ENCODE assay signal across 18 mouse cellular contexts in the genomic region with DNA sequence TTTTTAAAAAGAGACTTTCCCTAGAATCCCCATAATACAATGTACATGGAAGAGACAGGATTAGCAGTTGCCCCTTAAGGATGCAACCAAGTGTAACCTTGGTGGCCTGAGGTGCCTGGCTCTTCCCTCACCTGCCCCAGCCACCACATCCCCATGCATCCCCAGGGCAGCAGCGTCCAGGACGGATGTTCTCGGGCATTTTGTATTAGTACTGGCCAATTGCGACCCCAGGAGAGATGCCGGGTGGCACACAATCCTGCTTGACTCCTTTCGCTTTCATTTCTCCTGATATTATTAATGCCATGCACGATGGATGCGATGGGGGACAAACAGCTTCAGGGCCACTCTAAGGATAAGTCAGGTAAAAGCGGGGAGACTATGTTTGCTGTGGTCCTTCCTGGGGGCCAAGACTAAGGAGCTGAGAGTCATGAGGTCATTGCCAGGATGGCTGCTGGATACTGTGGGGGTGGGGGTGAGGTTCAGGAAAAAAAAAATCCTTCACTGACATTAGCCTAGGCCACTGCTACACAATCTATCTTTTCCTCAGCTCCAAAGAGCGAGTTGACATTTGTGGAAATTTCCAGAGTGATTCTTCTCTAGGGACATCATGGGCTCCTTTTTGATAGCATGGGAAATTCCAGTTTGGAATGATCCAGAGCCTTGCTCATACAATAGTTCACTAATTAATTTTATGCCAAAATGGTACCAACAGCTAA. TPM values are rescaled to one million over a fixed set of nuclear protein-coding genes. Genes with fewer than 3 reads are reported as not detected.
A peak's percentile ranks its signal among the peaks of the same experiment; 100 is the strongest.
DNase-seq lines count a peak whose midpoint lies in the region; ATAC-seq lines count a peak whose summit lies in the region.
"Had no signal": no experiment of that assay in that cellular context is flagged by ENCODE, and none has a peak within 500 bp of the region (broad histone marks: within the 10 kb centered on the region; RNA-seq: fewer than 3 reads in every experiment).

No protein-coding gene starts in this region.

- H3K36me3 ChIP-seq in heart, embryonic 15.5 days: no peaks in the 10 kb centered on the region
- no peaks in the 10 kb centered on the region for H3K36me3 ChIP-seq in midbrain, embryonic 11.5 days (ENCODE audit: control insufficient read depth, insufficient read depth, low read length)
- H3K36me3 ChIP-seq in midbrain, embryonic 16.5 days (ENCODE audit: control insufficient read depth, insufficient read depth, low read length): no peaks in the 10 kb centered on the region
- no peaks in the 10 kb centered on the region for H3K36me3 ChIP-seq in stomach, embryonic 16.5 days (ENCODE audit: control insufficient read depth, insufficient read depth, low read length)
- H3K36me3 ChIP-seq: G1E; hindbrain, embryonic 10.5 days had no signal

- peak overlapping the region; percentile 23 for H3K4me3 ChIP-seq in heart, embryonic 15.5 days
- no peak overlapping the region for H3K4me3 ChIP-seq in midbrain, embryonic 11.5 days (ENCODE audit: low read depth, low read length)
- H3K4me3 ChIP-seq in midbrain, embryonic 16.5 days (ENCODE audit: low read depth, low read length): no peak overlapping the region
- 0 out of 2 replicates have a peak overlapping the region, but pooled peaks have one; percentile 16 for H3K4me3 ChIP-seq in stomach, embryonic 16.5 days (replicated peaks; ENCODE audit: low read length)
- H3K4me3 ChIP-seq: erythroblast, embryonic 14.5 days; hindbrain, embryonic 10.5 days had no signal

- H3K27me3 ChIP-seq in heart, embryonic 15.5 days: no peaks in the 10 kb centered on the region
- H3K27me3 ChIP-seq in midbrain, embryonic 11.5 days (ENCODE audit: control insufficient read depth, insufficient read depth, low read length): no peaks in the 10 kb centered on the region
- no peaks in the 10 kb centered on the region for H3K27me3 ChIP-seq in midbrain, embryonic 16.5 days (ENCODE audit: control insufficient read depth, insufficient read depth, low read depth, low read length)
- no peaks in the 10 kb centered on the region for H3K27me3 ChIP-seq in stomach, embryonic 16.5 days (ENCODE audit: control insufficient read depth, insufficient read depth, low read length)

- DNase-seq in heart, postnatal 14 days: no peak
- DNase-seq in kidney, postnatal 25 days: peak; percentile 20 to 51
- DNase-seq in kidney, adult 18-20 months: no peak
- DNase-seq in midbrain, embryonic 11.5 days (ENCODE audit: low spot score, missing footprints): peak; percentile 51
- DNase-seq in embryo, embryonic 11 days: no peak
- DNase-seq: cerebellum, adult 18-20 months; forebrain, postnatal 0 days; layer of hippocampus, adult 9-11 months; left cerebral cortex, postnatal 4 days; right cerebral cortex, postnatal 14 days; thymus, postnatal 36 days had no signal

- WGBS in heart, embryonic 15.5 days: 93% methylated on average over 10 of the region's 10 CpGs
- 93% methylated on average over 10 of the region's 10 CpGs for WGBS in midbrain, embryonic 11.5 days
- 91% methylated on average over 10 of the region's 10 CpGs for WGBS in midbrain, embryonic 16.5 days
- WGBS in stomach, embryonic 16.5 days: 84% methylated on average over 10 of the region's 10 CpGs

- H3K4me1 ChIP-seq in heart, embryonic 15.5 days (replicated peaks): peaks cover 38% of the 10 kb centered on the region
- H3K4me1 ChIP-seq in midbrain, embryonic 11.5 days (ENCODE audit: control insufficient read depth, insufficient read depth, low read length): no peaks in the 10 kb centered on the region
- H3K4me1 ChIP-seq in midbrain, embryonic 16.5 days (ENCODE audit: control insufficient read depth, insufficient read depth, low read length): peaks cover 5% of the 10 kb centered on the region
- H3K4me1 ChIP-seq in stomach, embryonic 16.5 days (ENCODE audit: control insufficient read depth, insufficient read depth, low read length): peaks cover 6% of the 10 kb centered on the region

- H3K27ac ChIP-seq in heart, embryonic 15.5 days: no peak overlapping the region
- H3K27ac ChIP-seq in midbrain, embryonic 11.5 days (ENCODE audit: low read depth, low read length): no peak overlapping the region
- no peak overlapping the region for H3K27ac ChIP-seq in midbrain, embryonic 16.5 days (ENCODE audit: low read length)
- H3K27ac ChIP-seq in stomach, embryonic 16.5 days (ENCODE audit: low read length): no peak overlapping the region
- H3K27ac ChIP-seq: hindbrain, embryonic 10.5 days had no signal

- peak overlapping the region; percentile 35; the same call in 1 of the 2 replicates for H3K4me2 ChIP-seq in heart, embryonic 15.5 days
- H3K4me2 ChIP-seq in midbrain, embryonic 11.5 days: no peak overlapping the region
- H3K4me2 ChIP-seq in midbrain, embryonic 16.5 days (ENCODE audit: low read length): no peak overlapping the region
- H3K4me2 ChIP-seq in stomach, embryonic 16.5 days (ENCODE audit: low read depth, low read length): no peak overlapping the region; the same call in 1 of the 2 replicates

- 0 out of 2 replicates have a peak overlapping the region, but pooled peaks have one; percentile 22 for H3K9ac ChIP-seq in heart, embryonic 15.5 days
- no peak overlapping the region for H3K9ac ChIP-seq in midbrain, embryonic 11.5 days (ENCODE audit: low read length)
- H3K9ac ChIP-seq in midbrain, embryonic 16.5 days (ENCODE audit: low read depth, low read length): no peak overlapping the region
- no peak overlapping the region for H3K9ac ChIP-seq in stomach, embryonic 16.5 days (ENCODE audit: low read length)
- H3K9ac ChIP-seq: forebrain, postnatal 0 days had no signal

- H3K9me3 ChIP-seq in heart, embryonic 15.5 days (replicated peaks): no peaks in the 10 kb centered on the region
- H3K9me3 ChIP-seq in midbrain, embryonic 11.5 days (ENCODE audit: control insufficient read depth, low read length): no peaks in the 10 kb centered on the region
- no peaks in the 10 kb centered on the region for H3K9me3 ChIP-seq in midbrain, embryonic 16.5 days (replicated peaks; ENCODE audit: control insufficient read depth, low read length, poor library complexity, severe bottlenecking)
- no peaks in the 10 kb centered on the region for H3K9me3 ChIP-seq in stomach, embryonic 16.5 days (replicated peaks; ENCODE audit: control insufficient read depth, low read length)
- H3K9me3 ChIP-seq: G1E; hindbrain, embryonic 10.5 days had no signal

- ATAC-seq in heart, embryonic 15.5 days (replicated peaks; ENCODE audit: insufficient number of reproducible peaks, insufficient read depth, low FRiP score, low read depth): no peak
- no peak for ATAC-seq in midbrain, embryonic 11.5 days (ENCODE audit: low FRiP score)
- ATAC-seq in midbrain, embryonic 16.5 days: no peak
- no peak for ATAC-seq in stomach, embryonic 16.5 days (ENCODE audit: insufficient read depth, low FRiP score)
- ATAC-seq: forebrain, postnatal 0 days had no signal

- intact Hi-C loops in heart, postnatal 14 days (cut with DNase I): no loop called here

RNA-seq across cellular contexts. Expression of a gene that starts 1.7 kb away (rescaled TPM):
- polyA plus RNA-seq in heart, embryonic 15.5 days (2015; fragmentation: Nextera tagmentation; extraction: Ambion mirVana): 0.58 and 0.62 TPM in 2 replicates
- 10 to 100 TPM; 19.7 to 21.2 TPM for total RNA-seq in heart, postnatal 14 days (2021)
- polyA plus RNA-seq in midbrain, embryonic 11.5 days (2014; fragmentation: Nextera tagmentation; extraction: Ambion mirVana): 0.75 and 0.87 TPM in 2 replicates
- 0.73 and 0.85 TPM in 2 replicates for polyA plus RNA-seq in midbrain, embryonic 16.5 days (2015; fragmentation: Nextera tagmentation; extraction: Ambion mirVana)
- polyA plus RNA-seq in stomach, embryonic 16.5 days (2015; fragmentation: Nextera tagmentation; extraction: Ambion mirVana): 0.62 and 0.65 TPM in 2 replicates
- polyA plus RNA-seq: C2C12; erythroblast, embryonic 14.5 days; G1E had no signal

Comparison
In these comparisons a context has a peak if more than half of its experiments do, and no peak if none do; other contexts are left out.
1. DNase-seq: peak in kidney, postnatal 25 days (2 of 2) and midbrain, embryonic 11.5 days (single experiment); none in heart, postnatal 14 days (0 of 2), kidney, adult 18-20 months (single experiment) and embryo, embryonic 11 days (single experiment).
2. H3K4me3 ChIP-seq: peak in heart, embryonic 15.5 days (single experiment) and stomach, embryonic 16.5 days (single experiment); none in midbrain, embryonic 11.5 days (single experiment) and midbrain, embryonic 16.5 days (single experiment).